Mouse (Mus musculus): ENCODE results near the gene Hist1h4d.

DNA sequence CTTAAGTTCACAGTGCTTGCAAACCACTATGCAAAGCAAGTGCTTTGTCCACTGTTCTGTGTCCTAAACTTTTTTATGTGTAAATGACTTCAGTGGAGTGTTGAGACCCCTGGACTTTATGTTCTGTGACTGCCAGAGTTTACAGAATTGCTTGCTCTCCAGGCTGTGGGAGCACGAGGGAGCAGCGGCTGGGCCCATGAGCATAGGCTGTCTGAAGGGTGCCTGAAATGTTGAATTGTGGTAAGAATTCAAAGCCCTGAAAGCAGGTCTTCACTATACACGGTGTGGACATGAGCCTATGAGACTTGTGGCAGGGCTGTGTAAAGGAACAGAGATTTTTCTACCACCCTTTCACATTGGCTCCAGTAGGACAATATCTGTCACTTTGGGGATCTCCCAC lies 30.2 kb downstream of the Hist1h4d start:
- TF ChIP-seq POLR2A (IDR thresholded peaks at IDR 0.05; ENCODE audit: borderline replicate concordance, insufficient read depth, low read length), result no peak
- TF ChIP-seq CTCF (IDR thresholded peaks at IDR 0.05; ENCODE audit: borderline replicate concordance, insufficient read depth, low read depth, low read length), result no peak

All from cerebellum, adult 2 months (tissue).